Mouse (Mus musculus): Measurements from ENCODE around the gene Ndufv1. TPM values are rescaled to one million over a fixed set of nuclear protein-coding genes. Genes with fewer than 3 reads are reported as not detected.
"Not testable (repeated sequence)": the region's sequence is repeated elsewhere in the genome, so short reads cannot be mapped to it uniquely, and the experiment has no call there.

Gene Ndufv1
- polyA plus RNA-seq, 1 experiment from 2014 or later: 237 TPM

DNA sequence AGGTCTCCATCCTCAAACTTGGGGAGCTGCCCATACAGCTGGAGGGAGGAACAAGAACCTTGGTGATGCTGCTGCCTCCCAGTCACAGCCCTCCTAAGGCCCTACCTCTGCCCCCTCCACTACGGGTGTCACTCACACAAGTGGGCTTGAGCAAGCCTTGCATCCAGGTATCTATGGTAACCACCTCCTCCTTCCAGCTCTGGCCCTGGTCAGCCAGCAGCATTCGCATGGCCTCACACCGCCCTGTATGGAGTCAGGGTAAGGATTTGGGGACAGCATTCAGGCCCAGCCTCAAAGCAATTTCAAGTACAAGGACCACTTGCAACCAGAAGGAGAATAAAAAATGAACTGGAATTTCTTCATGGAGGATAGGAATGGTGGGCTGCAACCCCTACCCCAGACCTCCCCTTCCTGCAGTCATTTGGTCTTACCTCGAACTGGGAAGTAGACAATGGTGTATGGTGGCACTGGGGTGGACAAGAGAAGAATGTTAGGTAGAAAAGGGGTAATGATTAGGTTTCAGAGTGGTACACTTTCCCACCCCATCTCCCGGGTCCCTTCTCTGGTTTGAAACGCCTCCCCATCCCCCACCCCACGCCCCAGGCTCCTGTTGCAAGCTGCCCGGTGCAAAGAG lies 24.7 kb upstream of the Ndufv1 start:
- peak overlapping the region; percentile 76 for H3K4me2 ChIP-seq
- peak overlapping the region; percentile 66 for H3K4me3 ChIP-seq (replicated peaks)
- 23% methylated on average over 7 of the region's 8 CpGs for WGBS
- H3K4me1 ChIP-seq: peaks cover 24% of the 10 kb centered on the region
- H3K36me3 ChIP-seq; H3K9me3 ChIP-seq (replicated peaks); H3K27me3 ChIP-seq: not testable (repeated sequence)
- H3K9ac ChIP-seq: peak overlapping the region; percentile 66
- peak overlapping the region; percentile 83 for H3K27ac ChIP-seq
- 0 out of 2 replicates have a peak, but pooled peaks have one; percentile 31 for ATAC-seq (replicated peaks; ENCODE audit: low FRiP score)

DNA sequence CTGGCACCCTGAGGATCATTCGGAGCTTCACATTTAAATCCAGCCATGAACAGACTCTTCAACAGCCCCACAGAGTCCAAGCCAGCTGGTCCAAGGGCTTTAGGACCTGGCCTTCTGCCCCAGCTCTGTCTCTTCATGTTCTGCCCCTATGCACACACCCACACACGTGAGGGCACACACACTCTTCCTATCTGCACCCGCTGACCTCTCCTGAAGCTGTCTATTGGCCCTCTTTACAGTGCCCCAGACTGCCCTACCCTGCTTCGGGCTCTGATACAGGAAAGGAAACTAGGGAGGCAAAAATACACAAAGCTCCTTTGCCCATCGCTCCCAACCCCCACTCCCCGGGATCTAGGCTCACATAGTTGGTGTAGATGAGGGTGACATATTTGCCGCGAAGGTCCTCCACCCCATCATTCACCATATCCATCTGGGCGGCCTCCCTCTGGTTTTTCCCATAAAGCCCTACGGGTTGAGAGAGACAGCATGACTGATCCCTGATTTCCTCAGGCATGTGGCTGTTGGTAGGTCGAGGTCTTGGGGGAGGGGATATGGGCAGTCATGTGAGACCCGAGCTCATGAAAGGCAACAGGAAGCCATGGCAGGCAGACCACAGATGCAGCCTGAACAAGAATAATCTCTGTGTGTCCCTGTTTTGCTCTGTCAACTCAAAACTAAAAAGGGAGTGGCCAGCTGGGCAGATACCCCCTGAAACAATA lies 23.9 kb upstream of the Ndufv1 start:
- WGBS: 67% methylated on average over 12 of the region's 12 CpGs
- H3K27me3 ChIP-seq: no peaks in the 10 kb centered on the region
- 0 out of 2 replicates have a peak, but pooled peaks have one; percentile 50 for ATAC-seq (replicated peaks; ENCODE audit: low FRiP score)
- peak overlapping the region; percentile 43 for H3K4me2 ChIP-seq
- H3K4me3 ChIP-seq (replicated peaks): peak overlapping the region; percentile 17; the same call in 1 of the 2 replicates
- H3K9ac ChIP-seq: peak overlapping the region; percentile 17; the same call in 1 of the 2 replicates
- peaks cover 10% of the 10 kb centered on the region for H3K36me3 ChIP-seq
- no peaks in the 10 kb centered on the region for H3K9me3 ChIP-seq (replicated peaks)
- no peak overlapping the region for H3K27ac ChIP-seq
- H3K4me1 ChIP-seq: peaks cover 24% of the 10 kb centered on the region

DNA sequence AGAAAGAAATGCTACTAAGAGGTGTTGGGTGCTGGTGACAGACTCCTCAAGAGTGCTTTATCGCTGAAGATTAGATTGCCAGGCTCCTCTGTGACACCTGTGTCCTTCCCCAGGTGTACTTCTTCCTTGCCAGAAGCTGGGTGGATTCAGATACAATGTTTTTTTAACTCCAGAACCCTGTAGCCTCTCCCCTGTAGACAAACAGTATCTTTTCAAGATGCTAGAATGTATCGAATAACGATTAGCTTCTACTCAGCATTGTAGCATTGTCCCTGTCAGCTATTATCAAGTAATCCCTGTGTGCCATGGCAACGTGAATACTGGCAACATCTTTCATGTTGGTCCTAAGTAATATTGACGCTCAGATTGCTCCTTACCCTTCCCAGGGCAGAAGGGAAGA lies 21.1 kb upstream of the Ndufv1 start:
- H3K4me3 ChIP-seq (replicated peaks): no peak overlapping the region
- no peak overlapping the region for H3K9ac ChIP-seq
- no peaks in the 10 kb centered on the region for H3K27me3 ChIP-seq
- no peak overlapping the region for H3K4me2 ChIP-seq
- peaks cover 24% of the 10 kb centered on the region for H3K4me1 ChIP-seq
- WGBS: 67% methylated on average over 5 of the region's 5 CpGs
- no peak overlapping the region for H3K27ac ChIP-seq
- no peak for ATAC-seq (replicated peaks; ENCODE audit: low FRiP score)
- no peaks in the 10 kb centered on the region for H3K9me3 ChIP-seq (replicated peaks)
- peaks cover 10% of the 10 kb centered on the region for H3K36me3 ChIP-seq

DNA sequence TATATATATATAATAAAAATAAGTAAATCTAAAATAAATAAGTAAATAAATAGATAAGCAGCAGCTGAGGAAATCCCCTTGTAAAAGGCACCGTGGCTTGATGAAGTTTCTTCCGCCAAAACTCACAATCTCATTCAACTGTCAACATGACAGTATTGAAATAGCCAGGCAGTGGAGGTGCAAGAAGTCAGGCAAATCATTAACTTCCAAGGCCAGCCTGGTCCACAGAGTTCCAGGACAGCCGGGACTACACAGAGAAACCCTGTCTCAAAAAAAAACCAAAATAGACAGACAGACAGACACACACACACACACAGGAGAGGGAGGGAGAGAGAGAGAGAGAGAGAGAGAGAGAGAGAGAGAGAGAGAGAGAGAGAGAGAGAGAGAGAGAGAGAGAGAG lies 20.7 kb upstream of the Ndufv1 start:
- Histone ChIP-seq H3K9me3 (replicated peaks) (no peaks in the 10 kb centered on the region), H3K4me3 (replicated peaks) (no peak overlapping the region), H3K27me3 (no peaks in the 10 kb centered on the region), H3K9ac (no peak overlapping the region), H3K36me3 (peaks cover 10% of the 10 kb centered on the region), H3K4me1 (peaks cover 22% of the 10 kb centered on the region), H3K27ac (no peak overlapping the region), H3K4me2 (no peak overlapping the region)
- ATAC-seq (replicated peaks; ENCODE audit: low FRiP score): no peak
- WGBS: 68% methylated on average over 3 of the region's 3 CpGs

DNA sequence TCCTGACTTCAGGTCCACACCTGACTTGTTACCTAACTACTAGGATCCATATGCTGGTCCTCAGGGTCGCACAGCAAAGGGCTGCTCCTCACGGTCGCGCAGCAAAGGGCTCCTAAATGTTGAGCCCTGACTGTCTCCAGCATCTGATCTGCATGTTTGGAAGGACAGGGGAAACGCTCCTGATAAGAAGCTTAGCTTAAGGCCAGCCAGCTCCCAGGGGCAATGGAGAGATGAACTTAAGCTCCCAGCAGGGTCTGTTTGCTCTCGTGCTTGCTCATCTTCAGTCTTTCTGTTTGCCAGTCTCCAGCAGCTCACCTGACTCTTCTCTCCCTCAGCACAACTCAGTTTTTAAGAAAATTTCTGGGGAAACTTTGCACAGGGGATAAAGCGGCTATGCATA lies 20.1 kb upstream of the Ndufv1 start:
- no peak for ATAC-seq (replicated peaks; ENCODE audit: low FRiP score)
- Histone ChIP-seq H3K9me3 (replicated peaks) (no peaks in the 10 kb centered on the region), H3K4me1 (peaks cover 20% of the 10 kb centered on the region), H3K4me2 (no peak overlapping the region), H3K27me3 (no peaks in the 10 kb centered on the region), H3K27ac (no peak overlapping the region), H3K4me3 (replicated peaks) (no peak overlapping the region), H3K36me3 (peaks cover 10% of the 10 kb centered on the region), H3K9ac (no peak overlapping the region)
- WGBS: 77% methylated on average over 7 of the region's 7 CpGs

DNA sequence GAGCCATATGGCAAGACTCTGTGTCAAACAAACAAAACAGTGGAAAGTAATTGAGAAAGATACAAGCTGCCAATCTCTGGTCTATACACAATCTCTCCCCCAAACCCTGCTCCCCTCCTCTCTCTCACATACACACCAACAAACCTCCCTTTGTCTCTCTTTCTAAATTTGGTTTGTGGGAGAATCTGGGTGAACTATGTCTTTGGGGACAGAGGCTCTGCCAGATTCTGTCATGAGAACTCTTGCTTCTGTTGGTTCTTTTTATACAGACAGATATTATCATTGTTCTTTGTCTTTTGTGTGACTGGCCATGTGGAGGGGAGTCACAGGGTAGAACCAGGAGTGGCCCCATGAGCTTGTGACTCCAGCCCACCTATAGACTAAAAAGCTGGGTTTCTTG lies 15.0 kb upstream of the Ndufv1 start:
- no peaks in the 10 kb centered on the region for H3K36me3 ChIP-seq
- 0 out of 2 replicates have a peak, but pooled peaks cover 3% of the 10 kb centered on the region for H3K9me3 ChIP-seq (replicated peaks)
- no peak overlapping the region for H3K4me2 ChIP-seq
- no peak overlapping the region for H3K9ac ChIP-seq
- H3K27ac ChIP-seq: no peak overlapping the region
- no peak overlapping the region for H3K4me3 ChIP-seq (replicated peaks)
- H3K4me1 ChIP-seq: no peaks in the 10 kb centered on the region
- ATAC-seq (replicated peaks; ENCODE audit: low FRiP score): no peak
- no peaks in the 10 kb centered on the region for H3K27me3 ChIP-seq

DNA sequence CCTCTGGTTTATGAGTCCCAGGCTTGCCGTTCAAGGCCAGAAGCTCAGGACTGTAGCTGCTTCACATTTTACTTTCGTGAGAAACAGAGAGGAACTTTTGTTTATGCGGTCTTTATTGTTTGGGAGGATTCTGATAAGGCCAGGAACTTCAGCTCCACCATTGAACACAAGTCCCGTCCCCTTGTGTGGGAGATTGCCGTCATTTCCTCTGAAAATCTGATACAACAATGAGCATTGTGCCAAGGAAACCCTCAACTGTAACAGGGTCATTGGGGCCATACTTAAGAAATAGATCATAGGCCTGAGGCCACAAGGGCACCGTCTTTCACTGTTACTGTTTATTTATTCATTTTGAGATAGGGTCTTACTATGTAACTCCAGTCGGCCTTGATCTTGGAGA lies 10.6 kb upstream of the Ndufv1 start:
- H3K36me3 ChIP-seq: no peaks in the 10 kb centered on the region
- no peak overlapping the region for H3K4me2 ChIP-seq
- H3K27ac ChIP-seq: no peak overlapping the region
- no peak overlapping the region for H3K4me3 ChIP-seq (replicated peaks)
- H3K27me3 ChIP-seq: no peaks in the 10 kb centered on the region
- 71% methylated on average over 7 of the region's 7 CpGs for WGBS
- H3K4me1 ChIP-seq: peaks cover 13% of the 10 kb centered on the region
- ATAC-seq (replicated peaks; ENCODE audit: low FRiP score): no peak
- no peak overlapping the region for H3K9ac ChIP-seq
- 0 out of 2 replicates have a peak, but pooled peaks cover 3% of the 10 kb centered on the region for H3K9me3 ChIP-seq (replicated peaks)

DNA sequence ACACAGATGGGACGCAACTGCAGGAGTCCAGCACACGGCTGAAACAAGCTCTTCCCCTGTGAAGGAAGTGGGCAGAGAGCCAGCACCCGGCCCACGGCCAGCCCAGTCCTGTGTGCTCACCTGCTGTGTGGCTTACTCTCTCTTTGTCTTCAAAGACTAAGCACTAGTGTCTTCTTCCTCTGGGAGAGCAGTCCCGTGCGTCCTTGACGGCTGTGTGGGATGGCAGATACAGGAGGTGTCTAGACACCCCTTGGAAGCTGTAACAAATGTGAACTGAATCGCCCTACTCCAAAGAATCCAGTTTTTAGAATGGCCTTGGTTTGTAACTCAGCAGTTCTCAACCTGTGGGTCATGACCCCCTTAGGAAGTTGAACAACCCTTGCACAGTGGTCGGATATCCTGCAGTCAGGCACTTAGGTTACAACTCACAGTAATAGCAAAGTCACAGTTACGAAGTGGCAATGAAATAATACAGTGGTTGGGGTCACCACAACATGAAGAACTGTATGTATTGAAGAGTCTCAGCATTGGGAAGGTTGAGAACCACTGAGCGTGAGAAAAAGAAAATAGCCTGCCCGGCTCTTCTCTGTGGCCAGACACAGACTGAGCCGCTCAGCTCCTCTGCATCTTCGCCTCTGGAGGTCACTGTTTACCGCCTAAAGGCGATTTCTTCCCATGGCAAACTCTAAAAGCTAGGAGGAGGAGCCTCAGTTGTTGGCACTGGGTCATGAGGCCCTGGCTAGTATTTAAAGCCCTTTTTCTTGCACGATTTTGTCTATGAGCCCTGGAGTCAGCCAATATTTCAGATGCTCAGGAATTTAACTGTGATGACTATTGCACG lies 6.4 kb upstream of the Ndufv1 start:
- H3K9me3 ChIP-seq (replicated peaks): no peaks in the 10 kb centered on the region
- 0 out of 2 replicates have a peak overlapping the region, but pooled peaks have one; percentile 17 for H3K4me2 ChIP-seq
- no peaks in the 10 kb centered on the region for H3K36me3 ChIP-seq
- H3K9ac ChIP-seq: no peak overlapping the region
- ATAC-seq (replicated peaks; ENCODE audit: low FRiP score): peak; percentile 80
- no peaks in the 10 kb centered on the region for H3K27me3 ChIP-seq
- H3K27ac ChIP-seq: no peak overlapping the region
- 35% methylated on average over 18 of the region's 18 CpGs for WGBS
- H3K4me3 ChIP-seq (replicated peaks): no peak overlapping the region
- peaks cover 13% of the 10 kb centered on the region for H3K4me1 ChIP-seq

DNA sequence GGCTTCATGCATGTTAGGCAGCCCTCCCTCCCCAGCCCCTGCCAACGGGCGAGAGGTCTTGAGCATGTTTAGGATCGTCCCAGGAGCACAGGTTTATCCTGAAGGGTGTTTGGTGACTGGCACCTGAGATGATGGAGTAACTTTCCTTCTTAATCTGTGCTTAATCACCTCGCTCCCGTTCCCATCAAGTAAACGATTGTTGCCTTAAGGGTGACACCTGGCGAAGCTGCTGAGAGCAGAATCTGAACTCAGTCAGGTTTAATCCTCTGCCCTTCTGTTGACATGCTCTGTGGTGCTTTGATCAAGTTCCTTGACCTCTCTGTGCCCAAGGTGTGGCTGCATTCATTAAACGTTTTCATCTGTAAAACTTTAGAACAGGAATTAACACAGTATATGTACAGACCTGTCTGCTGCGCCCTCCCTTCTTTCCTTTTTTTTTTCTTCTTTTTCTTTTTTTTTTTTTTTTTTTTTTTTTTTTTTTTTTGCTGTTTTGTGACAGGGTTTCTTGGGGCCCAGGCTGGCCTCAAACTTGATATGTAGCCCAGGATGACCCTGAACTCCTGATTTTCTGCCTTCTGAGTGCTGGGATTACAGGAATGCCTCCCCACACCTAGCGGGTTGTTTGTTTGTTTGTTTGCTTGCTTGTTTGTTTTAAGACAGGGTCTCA lies 5.4 kb upstream of the Ndufv1 start:
- no peak for ATAC-seq (replicated peaks; ENCODE audit: low FRiP score)
- Histone ChIP-seq H3K4me1 (peaks cover 18% of the 10 kb centered on the region), H3K36me3 (no peaks in the 10 kb centered on the region), H3K27ac (no peak overlapping the region), H3K9ac (no peak overlapping the region), H3K4me2 (no peak overlapping the region), H3K4me3 (replicated peaks) (no peak overlapping the region), H3K9me3 (replicated peaks) (no peaks in the 10 kb centered on the region), H3K27me3 (no peaks in the 10 kb centered on the region)
- 68% methylated on average over 10 of the region's 10 CpGs for WGBS

DNA sequence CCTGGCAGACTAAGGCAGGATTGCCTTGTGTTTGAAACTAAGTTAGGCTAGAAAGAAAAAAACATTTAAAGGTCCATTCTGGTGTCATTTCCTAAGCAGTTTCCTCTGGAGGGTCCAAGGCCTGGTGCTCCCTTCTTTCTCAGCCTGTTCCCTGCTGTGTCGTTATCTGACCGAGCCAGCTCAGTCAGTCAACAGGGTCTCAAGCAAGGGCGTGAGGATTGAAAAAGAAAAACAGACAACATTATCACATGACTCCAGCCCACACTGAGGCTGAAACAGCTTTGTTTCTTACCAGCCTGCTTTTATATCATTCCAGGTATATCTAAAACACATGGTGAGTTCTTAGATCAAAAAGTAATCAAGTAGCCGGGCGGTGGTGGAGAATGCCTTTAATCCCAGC lies 3.0 kb upstream of the Ndufv1 start:
- Histone ChIP-seq H3K9me3 (replicated peaks) (no peaks in the 10 kb centered on the region), H3K9ac (no peak overlapping the region), H3K36me3 (peaks cover 3% of the 10 kb centered on the region; the same call in 1 of the 2 replicates), H3K4me1 (peaks cover 32% of the 10 kb centered on the region), H3K4me2 (no peak overlapping the region), H3K27ac (no peak overlapping the region), H3K27me3 (no peaks in the 10 kb centered on the region), H3K4me3 (replicated peaks) (no peak overlapping the region)
- 71% methylated on average over 5 of the region's 5 CpGs for WGBS
- no peak for ATAC-seq (replicated peaks; ENCODE audit: low FRiP score)

DNA sequence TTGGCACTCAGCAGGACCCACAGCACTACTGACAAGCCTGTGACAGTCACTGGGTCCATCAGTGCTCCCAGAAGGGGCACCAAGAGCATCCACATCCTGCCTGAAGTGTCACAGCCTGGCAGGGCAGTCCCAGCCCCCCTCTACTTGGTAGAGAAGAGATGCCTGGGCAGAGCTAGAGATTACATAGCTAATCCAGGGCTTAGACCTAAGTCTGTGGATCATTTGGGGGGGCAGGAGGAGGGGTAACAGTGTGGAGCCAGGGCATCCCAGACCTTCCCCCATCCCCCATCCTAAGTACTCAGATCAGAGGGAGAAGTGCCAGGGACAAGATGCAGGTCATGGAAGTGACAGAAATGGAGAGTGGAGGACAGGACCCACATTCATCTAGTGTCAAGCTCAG lies 2.2 kb upstream of the Ndufv1 start:
- Histone ChIP-seq H3K27me3 (no peaks in the 10 kb centered on the region), H3K4me1 (peaks cover 32% of the 10 kb centered on the region), H3K36me3 (peaks cover 11% of the 10 kb centered on the region), H3K9me3 (replicated peaks) (no peaks in the 10 kb centered on the region), H3K4me3 (replicated peaks) (no peak overlapping the region), H3K4me2 (no peak overlapping the region), H3K27ac (no peak overlapping the region), H3K9ac (no peak overlapping the region)
- ATAC-seq (replicated peaks; ENCODE audit: low FRiP score): no peak

All from kidney, embryonic 15.5 days (tissue).